Mouse (Mus musculus) ovary, adult 18-20 months (tissue): ENCODE measurements around the gene Vmn1r100.
"Not testable (repeated sequence)": the region's sequence is repeated elsewhere in the genome, so short reads cannot be mapped to it uniquely, and the experiment has no call there.

Experiments used
- DNase-seq: peaks from one replicate; pipeline ENCODE4 v3.0.0; 2022; ENCODE audit warnings: low spot score, mixed read lengths

The Vmn1r100 gene

DNA sequence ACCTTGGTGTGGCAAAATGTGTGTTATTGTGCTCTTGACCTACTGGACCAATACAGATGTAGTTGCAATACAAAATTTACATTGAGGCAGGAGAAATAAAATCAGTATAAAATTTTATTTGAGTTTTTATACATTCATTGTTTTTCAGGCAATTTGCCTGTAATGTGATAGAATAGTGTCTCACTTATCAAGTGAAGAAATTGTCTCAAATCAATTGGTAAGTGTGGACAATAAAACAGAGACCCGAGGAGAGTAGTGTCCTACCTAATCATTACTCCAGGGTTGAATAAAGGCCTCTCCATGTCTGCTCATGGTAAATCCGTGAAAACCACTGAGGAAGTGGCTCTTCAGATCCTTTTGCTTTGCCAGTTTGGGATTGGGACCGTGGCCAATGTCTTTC lies at the start of gene Vmn1r100:
Gene Vmn1r100, plus strand, starts transcription at position 301 of the 400 bp plus-strand sequence.
- not testable (repeated sequence) for DNase-seq

DNA sequence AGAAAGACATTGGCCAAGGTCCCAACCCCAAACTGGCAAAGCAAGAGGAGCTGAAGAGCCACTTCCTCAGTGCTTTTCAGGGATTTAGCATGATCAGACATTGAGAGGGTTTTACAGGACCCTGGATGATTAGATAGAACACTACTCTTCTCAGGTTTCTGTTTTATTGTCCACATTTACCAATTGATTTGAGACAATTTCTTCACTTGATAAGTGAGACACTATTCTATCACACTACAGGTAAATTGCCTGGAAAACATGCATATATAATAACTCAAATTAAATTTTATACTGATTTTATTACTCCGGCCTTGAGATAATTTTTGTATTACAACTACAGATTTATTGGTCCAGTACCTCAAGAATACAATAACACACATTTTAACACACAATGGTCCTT lies 42.4 kb upstream of the Vmn1r100 start, which contains the start of gene Gm5728:
Gene Gm5728, minus strand, starts transcription at position 101 of the 400 bp plus-strand sequence.
- not testable (repeated sequence) for DNase-seq

DNA sequence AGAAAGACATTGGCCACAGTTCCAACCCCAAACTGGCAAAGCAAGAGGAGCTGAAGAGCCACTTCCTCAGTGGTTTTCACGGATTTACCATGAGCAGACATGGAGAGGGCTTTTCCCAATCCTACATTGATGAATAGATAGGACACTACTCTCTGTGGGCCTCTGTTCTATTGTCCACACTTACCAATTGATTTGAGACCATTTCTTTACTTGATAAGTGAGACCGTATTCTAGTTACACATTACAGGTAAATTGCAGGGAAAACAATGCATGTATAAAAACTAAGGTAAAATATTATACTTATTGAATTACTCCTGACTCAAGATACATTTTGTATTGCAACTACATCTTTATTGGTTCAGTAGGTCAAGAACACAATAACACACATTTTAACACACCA lies 24.8 kb downstream of the Vmn1r100 start, which contains the start of gene Vmn1r101:
Gene Vmn1r101, minus strand, starts transcription at position 101 of the 400 bp plus-strand sequence.
- DNase-seq, result not testable (repeated sequence)
